Mouse (Mus musculus): ENCODE results near the gene Sidt1. TPM values are rescaled to one million over a fixed set of nuclear protein-coding genes. Genes with fewer than 3 reads are reported as not detected.

The Sidt1 gene
- polyA plus RNA-seq, 1 experiment from 2014 or later, result 0.89 TPM

Other genes with a start within 250 kb of the Sidt1 start
- gene Atp6v1a, start 193.5 kb downstream of the Sidt1 start, polyA plus RNA-seq (2014; fragmentation: Nextera tagmentation; extraction: Ambion mirVana), result 49.1 and 75.6 TPM in 2 replicates
- 70.9 and 77.4 TPM in 2 replicates for gene Naa50, start 193.4 kb downstream of the Sidt1 start, polyA plus RNA-seq (2014; fragmentation: Nextera tagmentation; extraction: Ambion mirVana)
- gene Usf3, start 159.9 kb downstream of the Sidt1 start, polyA plus RNA-seq (2014; fragmentation: Nextera tagmentation; extraction: Ambion mirVana), result 5.7 and 6.6 TPM in 2 replicates
- 18.3 and 34.2 TPM in 2 replicates for gene Spice1, start 13.9 kb upstream of the Sidt1 start, polyA plus RNA-seq (2014; fragmentation: Nextera tagmentation; extraction: Ambion mirVana)
- gene Cfap44, start 61.6 kb upstream of the Sidt1 start, polyA plus RNA-seq (2014; fragmentation: Nextera tagmentation; extraction: Ambion mirVana), result 0.30 and 0.46 TPM in 2 replicates
- gene Boc, start 225.7 kb upstream of the Sidt1 start, polyA plus RNA-seq (2014; fragmentation: Nextera tagmentation; extraction: Ambion mirVana), result 15.2 and 23.5 TPM in 2 replicates